Mouse (Mus musculus): ENCODE measurements at regions not wholly inside any gene's neighbourhood (a gene's known extent, or its start where the extent isn't known, plus 50 kb on each side); places are given as distances from the start of the nearest gene placed in this dataset.

DNA sequence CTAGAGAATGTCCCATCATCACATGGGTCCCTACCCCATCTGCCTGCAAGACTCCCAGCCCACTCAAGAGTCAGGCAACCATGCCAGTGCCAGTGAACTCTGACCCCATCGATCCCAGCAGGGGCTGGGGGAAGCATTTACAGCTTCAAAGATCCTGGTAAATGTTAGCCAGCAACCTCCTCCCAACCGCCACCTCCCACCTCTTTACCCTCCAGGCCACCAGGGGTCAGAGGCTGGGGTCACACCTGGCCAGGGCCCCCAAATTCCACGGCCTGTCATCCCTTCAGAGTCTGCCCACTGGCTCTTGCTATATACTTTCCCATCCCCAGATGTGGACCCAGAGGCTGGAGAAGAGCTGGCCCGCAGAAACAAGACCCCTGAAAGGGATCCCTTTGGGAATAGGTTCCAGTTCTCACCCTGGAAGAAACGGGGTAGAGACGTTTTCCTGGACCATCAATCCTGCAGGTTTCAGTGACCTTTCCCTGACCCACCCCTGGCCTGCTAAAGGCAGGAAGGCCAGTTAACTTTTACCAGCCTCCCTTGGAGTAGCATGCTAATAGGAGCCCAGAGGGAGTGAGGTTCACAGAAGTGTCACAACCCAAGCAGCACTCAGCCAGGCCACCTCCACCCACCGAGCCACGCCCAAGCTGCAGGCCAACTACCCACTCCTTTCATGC, 132.9 kb upstream of the Zfp703 start:
- intact Hi-C loops (cut with DNase I): no loop called here
- DNase-seq (ENCODE audit: low spot score in 2 of 2): no peak

DNA sequence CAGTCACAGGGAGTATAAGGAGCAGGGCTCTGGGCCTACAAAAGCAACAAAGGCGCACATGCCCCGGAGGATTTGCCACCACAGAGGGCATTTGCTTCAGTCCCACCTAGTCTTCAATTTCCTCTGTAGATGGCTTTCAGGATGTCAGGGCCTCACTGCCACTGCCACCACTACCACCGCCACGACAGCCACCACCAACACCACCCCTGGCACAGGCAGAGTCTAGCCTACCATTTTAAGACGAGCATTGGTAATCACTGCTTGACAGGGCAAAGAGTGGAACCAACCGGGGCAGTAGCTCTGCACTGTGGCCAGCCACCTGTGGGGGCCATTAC, 132.3 kb upstream of the Zfp703 start:
- no peak for DNase-seq (ENCODE audit: low spot score in 2 of 2)
- intact Hi-C loops (cut with DNase I): no loop called here

DNA sequence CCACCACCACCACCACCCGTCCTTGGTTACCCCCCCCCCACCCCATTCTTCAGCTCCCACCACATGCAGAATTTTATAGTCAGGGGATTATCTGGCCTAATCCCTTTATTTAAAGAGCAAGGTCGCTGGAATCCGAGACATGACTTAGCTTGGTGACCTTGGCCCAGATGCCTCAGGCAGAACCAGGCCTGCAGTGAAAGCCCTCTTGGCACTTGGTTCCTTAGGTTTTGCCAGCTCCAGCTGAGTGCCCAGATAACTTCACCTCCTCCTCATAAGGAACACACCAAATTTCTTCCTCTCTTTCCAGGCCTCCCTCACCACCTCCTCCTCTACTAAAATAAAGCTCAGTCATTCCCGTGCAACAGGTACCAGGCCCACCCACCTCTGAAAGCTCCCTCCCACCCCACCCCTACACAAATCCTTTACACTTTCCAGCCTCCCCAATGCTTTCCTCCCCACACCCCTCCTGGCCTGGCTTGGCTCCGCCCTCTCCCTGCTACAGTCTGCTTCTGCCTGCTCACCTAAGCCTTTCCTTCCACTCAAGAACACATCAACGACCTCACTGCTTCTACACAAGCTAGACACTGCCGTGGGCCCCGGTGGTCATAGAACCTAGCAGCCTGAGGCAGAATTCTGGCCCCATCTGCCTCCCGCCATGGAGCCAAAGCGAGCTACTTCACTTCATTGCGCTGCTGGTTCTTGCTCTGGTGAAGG, 131.5 kb upstream of the Zfp703 start:
- intact Hi-C loops (cut with DNase I): no loop called here
- no peak for DNase-seq (ENCODE audit: low spot score in 2 of 2)

DNA sequence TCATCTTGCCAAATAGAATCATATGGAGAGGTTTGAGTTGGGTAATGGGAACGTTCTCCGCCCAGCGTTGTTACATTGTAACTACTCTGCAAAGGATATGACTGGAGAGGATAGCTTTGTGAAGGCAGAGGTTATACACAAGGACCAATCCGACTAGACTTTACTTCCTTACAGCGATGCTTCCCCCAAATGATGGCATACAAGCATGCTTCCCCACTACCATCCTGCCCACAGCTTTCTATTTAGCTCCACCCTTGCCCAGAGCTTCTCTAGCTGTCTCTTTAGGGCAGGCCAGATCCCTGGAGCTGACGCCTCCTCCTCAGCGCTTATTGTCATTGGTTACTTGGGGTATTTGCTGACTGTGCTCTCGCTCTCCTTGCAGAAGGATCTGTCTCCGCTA, 130.1 kb upstream of the Zfp703 start:
- intact Hi-C loops (cut with DNase I): no loop called here

DNA sequence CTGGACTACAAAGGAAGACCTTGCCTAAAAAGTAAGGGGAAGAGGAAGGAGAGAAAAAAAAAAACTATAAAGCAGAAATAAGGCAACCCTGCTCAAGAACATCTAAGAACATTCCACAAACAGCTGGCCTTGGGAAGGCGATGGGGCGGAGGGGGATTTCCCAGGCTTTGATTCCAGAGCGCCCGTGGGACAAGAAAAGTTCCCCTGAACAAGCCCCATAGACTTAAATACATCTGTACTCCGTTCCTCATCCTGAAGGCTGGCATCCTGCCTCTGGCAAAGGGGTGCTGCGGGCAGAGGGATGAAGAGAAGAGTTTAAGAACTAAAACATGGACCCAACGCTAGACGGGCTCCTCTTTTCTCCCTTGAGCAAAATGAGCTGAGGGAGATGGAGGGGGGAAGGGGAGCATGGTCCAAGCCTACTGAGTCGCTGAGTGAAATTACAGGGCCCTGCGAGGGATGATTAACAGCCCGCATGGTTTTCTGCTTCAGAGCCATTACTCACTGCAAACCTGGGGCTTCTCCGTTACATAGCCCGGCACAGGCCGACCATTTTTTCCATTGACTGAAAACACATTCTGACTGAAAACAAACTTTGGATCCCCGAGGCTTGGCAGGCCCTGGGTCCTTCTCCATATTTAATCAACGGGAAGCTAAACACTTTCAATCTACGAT, 128.9 kb upstream of the Zfp703 start:
- intact Hi-C loops (cut with DNase I): no loop called here
- DNase-seq (ENCODE audit: low spot score in 2 of 2): no peak

More for the DNA sequence above, 130.1 kb upstream of the Zfp703 start:
- no peak for DNase-seq (ENCODE audit: low spot score in 2 of 2)

DNA sequence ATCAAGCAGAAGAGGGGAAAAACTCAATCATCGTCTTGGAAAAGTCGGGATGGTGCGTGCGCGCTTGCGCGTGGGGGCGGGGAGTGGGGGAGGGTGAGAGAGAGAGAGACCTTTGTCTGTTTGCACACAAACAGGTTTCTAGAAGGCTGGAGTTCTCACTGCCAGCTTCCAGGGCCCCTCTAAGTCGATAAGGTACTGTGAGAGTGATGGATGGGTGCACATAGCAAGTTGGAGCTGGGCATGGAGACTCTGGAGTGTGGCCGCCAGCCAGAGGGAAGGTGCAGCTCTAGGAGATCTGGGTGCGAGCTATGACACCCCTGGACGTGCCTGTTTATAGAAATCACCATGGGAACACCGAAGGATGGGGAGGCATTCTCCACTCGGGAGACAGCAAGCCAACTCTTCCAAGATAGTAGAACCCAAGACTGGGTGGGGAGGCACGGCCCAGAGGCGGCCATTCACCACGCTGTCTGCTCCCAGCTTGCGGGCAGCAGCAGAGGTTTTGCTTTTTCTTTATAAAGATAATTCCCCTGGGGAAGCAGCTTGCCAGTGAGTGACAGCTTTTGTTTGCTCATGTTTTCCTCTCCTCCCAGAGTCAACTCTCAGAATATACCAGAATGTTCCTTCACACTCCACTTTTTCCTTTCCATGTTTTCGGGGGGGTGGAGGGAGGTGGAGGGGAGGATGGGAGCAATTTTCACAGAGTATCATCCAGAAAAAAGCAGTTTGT, 128.0 kb upstream of the Zfp703 start:
- DNase-seq (ENCODE audit: low spot score in 2 of 2): peak; percentile 17 to 61
- intact Hi-C loops (cut with DNase I): no loop called here

DNA sequence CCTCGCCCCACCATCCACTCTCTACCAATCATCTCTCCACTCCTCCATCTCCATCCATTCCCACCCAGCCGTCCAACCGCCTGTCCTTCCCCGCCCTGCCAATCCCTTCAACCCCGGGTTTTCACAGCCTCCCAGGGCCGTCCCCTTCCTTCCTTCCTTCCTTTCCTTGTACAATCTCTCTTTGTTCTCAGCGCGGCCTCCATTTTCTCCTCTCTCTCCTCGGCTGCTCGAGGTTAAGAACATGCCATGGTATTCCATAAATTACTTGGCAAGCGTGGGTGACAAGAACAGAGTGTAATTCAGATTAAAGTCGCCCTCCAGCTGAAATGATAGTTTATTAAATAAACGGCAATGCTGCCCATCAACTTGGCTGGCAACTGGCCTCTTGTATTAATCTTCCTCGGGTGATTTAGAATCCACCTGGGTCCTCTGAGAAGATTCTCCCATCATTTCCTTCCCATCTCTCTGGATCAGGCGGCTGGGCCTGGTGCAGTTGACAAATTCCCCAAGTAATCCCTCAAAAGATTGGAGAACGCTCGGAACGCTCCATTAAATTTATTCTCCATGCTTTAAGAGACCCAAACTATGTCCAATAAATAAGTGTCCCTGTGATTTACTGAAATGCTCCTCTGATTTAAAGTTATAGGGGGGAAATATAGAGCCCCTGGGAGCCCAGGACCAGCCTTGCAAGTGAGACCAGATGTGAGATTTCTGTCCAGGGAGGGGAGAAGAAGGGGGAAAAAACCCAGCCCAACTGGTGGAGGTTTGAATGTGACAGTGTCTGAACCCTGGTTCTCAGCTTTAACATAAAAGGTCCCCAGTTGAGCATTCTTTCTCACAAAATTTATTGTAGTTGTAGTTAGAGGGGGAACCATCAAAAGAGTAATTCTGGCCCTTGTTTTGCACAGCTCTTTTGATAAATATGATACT, 125.0 kb upstream of the Zfp703 start:
- no peak for DNase-seq (ENCODE audit: low spot score in 2 of 2)
- intact Hi-C loops (cut with DNase I): loop anchor here (10.0 kb wide), 1 partner anchor 123 kb away; the partner anchor contains the start of gene Zfp703

DNA sequence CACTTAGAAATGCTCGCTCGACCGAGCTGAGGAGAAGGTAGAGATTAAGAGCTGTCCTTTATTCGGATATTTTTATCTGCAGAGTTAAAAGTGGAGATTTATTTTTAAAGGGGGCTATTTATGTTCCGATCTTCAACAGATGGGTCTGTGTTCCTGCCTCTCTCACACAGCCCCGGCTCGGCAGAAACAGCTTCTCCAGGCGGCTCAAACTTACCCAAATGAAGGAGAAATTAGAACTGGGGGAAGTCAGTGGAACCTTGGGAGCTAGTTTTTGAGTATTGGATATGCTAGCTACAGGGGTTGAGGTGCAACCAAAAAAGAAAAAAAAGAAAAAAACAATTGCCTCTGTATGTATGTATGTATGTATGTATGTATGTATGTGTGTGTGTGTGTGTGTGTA, 124.2 kb upstream of the Zfp703 start:
- DNase-seq (ENCODE audit: low spot score in 2 of 2): peak; percentile 24 to 76
- intact Hi-C loops (cut with DNase I): loop anchor here (10.0 kb wide), 1 partner anchor 122 kb away; the partner anchor contains the start of gene Zfp703

DNA sequence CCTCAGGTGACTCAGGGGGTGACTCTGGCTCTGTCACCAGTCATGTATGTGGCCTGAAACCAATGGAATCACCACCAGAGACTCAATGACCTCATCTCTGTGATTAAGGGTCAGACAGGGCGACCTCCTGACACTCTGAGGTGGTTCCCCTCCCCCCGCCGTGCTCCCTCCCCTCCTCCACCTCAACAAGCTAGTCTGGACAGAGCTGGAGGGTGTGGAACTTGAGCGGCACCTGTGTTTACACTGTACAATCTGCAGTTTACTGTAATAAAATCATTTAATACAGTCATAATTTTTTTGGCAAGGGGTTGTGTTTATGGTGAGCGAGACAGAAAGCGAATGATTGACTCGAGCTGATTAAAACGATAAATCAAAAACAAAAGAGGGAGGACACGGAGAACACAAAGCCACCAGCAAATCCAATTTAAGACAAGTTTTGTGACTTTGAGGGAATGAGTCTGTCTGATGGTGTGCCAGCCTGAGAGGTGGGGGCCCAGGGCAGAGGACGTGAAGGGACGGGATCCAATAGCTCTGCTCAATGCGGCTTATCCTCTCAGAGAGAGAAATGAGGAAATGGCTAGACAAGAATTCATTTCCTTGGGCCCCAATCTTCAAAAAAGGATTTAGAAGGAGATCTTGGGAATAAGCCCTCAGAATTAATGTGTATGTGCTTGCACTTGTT, 122.4 kb upstream of the Zfp703 start:
- intact Hi-C loops (cut with DNase I): loop anchor here (10.0 kb wide), 1 partner anchor 120 kb away; the partner anchor contains the start of gene Zfp703
- DNase-seq (ENCODE audit: low spot score in 2 of 2): no peak

DNA sequence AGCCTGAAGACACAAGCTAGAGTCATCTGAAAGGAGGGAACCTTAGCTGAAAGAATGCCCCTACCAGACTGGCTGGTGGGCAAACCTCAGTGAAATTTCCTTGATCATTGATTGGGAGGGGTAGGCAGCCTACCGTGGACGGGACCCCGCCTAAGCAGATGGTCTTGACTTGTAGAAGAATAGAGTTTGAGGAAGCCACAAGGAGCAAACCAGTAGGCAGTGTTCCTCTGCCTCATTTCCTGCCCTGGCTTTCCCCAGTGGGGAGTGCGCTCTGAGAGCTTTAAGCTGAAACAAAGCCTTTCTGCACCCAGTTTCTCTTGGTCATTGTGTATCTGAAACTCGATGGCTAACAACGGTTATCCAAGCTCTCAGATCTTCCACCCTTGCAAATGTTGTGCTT, 121.9 kb upstream of the Zfp703 start:
- intact Hi-C loops (cut with DNase I): loop anchor here (10.0 kb wide), 1 partner anchor 120 kb away; the partner anchor contains the start of gene Zfp703
- no peak for DNase-seq (ENCODE audit: low spot score in 2 of 2)

DNA sequence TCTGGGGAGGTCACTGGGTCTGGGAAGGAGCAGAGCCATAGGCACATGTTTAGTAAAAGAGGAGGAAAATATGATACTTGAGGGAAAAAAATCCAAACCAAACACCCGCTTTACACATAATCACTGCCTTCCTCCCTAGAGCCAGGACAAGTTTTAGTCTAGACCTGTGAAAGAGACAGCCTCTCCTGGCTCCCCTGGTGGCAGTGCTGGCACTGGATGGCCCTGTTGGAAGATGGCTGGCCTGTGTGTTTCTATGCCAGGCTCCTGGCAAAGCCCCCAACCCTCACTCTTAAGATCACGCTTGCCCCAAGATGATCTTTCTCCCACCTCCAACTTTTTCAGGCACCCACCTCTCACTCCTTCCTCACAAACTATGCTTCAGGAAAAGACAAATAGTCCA, 112.6 kb upstream of the Zfp703 start:
- DNase-seq (ENCODE audit: low spot score in 2 of 2): no peak
- intact Hi-C loops (cut with DNase I): no loop called here

DNA sequence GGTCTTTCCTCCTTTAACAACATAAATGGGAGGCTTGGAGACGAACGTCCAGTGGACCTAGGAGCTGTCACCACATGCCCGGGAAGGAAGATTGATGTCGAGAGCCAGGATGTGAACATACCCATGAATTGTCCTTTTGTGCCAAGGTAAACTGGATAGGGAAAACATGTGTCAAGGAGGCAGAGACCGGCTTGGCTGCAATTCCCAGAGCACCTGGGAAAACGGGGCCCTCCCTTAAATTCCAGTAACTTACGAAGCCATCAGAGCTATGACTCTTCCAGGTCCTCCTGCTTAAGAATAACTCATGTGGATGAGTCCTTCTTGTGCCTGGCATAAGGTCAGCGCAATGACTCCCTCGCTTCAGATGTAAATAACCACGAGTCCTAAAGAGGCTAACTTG, 112.2 kb upstream of the Zfp703 start:
- intact Hi-C loops (cut with DNase I): no loop called here
- no peak for DNase-seq (ENCODE audit: low spot score in 2 of 2)

DNA sequence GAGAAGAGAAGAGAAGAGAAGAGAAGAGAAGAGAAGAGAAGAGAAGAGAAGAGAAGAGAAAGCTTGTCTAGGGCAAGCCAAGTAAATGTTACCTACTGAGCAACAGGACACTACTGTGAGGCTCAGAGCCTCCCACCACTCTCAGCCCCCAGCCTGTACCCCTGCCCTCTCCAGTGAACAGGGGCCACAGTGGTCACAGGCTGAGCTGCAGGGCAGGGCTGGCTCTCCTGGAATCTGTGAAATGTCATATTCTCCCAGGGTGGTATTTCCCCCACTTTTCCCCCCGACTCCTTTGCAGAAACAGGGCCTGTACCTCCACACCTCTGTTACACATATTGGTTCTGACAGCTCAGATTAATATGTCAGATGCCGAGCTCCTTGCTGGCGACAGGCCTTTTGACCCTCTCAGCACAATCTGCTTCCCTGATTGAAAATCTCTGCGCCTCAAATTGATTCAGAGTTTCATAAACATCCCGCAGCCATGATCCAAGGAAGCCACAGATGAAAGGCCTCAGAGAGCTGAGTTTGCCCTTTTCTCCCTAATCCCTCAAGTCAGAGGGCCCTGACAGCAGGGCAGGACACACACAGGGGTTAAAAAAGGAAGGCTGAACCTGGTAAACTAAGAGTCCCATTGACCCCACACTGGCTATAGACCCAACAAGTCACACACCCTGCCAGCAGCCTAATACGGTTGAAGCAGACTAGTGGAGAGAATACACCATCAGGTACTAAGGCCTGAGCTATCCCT, 108.8 kb upstream of the Zfp703 start:
- no peak for DNase-seq (ENCODE audit: low spot score in 2 of 2)
- intact Hi-C loops (cut with DNase I): no loop called here

DNA sequence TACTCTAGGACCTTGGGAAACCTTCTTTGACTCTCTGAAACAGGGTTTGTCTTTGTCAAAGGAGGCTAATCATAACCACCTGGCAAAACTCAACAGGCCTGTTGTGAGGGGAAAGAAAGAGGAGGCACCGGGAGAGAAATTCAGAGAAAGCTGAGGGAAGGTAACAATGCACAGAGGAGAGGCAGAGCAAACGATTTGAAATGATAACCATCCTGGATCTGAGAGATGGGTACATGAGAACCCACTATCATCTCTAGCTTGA, 108.3 kb upstream of the Zfp703 start:
- intact Hi-C loops (cut with DNase I): no loop called here
- no peak for DNase-seq (ENCODE audit: low spot score in 2 of 2)

DNA sequence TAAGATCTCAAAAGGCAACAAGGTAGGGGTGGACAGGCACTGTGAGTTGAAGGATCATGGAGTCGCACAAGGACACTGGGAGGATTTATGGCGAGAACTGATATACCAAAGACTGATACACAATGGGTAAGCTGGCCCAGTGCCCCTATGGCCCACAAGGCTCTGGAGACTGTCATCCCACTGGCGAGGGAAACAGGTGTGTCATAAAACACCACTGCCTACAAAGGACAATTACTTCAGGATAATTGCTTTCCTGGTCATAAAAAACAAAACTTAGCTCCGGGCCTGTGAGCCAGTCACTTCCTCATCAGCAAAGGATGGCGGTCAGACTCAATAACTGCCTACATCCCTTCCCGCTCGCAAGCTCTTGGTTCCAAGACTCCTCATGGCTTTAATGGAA, 105.3 kb upstream of the Zfp703 start:
- intact Hi-C loops (cut with DNase I): no loop called here
- no peak for DNase-seq (ENCODE audit: low spot score in 2 of 2)

DNA sequence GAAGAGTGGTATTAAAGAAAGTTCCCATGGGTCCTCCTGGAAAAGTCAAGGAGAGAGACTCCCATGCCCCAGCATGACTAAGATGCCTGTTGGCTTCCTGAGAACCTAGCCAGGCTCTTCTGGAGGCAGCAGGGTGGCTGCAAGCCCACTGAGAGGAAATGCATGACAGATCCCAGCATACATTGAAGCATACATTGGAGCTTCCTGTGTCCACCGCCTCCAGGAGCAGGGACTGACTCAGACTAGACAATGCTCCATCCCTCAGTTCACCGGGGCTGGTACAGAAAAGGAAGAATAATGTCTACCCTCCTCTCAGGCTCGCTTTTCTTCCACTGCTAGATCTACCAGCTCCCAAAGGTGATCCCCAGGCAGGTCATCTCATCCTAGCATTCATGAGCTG, 104.7 kb upstream of the Zfp703 start:
- peak in 1 of 2 experiments; percentile 74 for DNase-seq (ENCODE audit: low spot score in 2 of 2)
- intact Hi-C loops (cut with DNase I): no loop called here

DNA sequence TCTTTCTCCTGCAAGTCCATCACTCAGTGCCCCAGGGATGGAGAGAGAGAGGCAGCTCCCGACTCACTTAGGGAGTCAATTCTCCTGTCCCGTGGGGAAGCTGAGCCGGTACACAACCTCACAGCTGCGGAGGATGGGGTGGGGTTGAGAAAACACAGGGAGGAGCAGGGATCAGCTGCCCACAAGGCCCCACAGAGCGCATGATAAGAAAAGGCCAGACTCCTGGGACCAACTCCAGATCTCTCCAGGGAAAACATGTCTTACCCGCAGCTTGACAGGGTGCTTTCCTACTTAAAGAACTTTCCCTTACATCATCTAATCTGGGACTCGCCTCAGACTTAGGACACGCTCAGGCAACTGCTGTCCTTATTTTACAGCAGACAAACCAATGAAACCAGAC, 104.3 kb upstream of the Zfp703 start:
- no peak for DNase-seq (ENCODE audit: low spot score in 2 of 2)
- intact Hi-C loops (cut with DNase I): no loop called here

DNA sequence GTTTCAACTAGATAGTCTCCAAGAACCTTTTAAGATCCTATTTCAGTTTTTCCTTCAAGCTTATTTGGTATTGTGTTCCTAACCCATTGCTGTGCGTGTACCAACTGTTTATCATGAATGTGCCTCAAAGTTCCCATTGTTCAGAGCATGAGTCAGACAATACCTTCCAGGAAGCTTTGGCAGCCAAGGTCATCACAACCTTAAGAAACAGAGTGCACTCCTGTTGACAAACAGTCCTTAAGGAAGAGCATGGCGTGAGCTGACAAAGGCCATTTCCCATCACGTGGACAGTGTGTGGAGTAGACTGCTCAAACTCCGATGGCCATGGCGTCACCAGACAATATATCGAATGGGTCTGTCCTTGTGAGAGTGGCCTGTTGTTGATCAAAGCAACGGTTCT, 96.9 kb upstream of the Zfp703 start:
- intact Hi-C loops (cut with DNase I): no loop called here
- no peak for DNase-seq (ENCODE audit: low spot score in 2 of 2)
